Mouse (Mus musculus) CH12.LX (cell line): Measurements from ENCODE around the gene Zbtb20. TPM values are rescaled to one million over a fixed set of nuclear protein-coding genes. Genes with fewer than 3 reads are reported as not detected.

Experiments used
- DNase-seq: peaks from one replicate; pipeline ENCODE4 v3.0.0-alpha.2; 2013; ENCODE audit errors: extremely low read depth
- H3K27ac ChIP-seq: 2 replicates; pipeline ENCODE4 v1.5.1; 2012; ENCODE audit warnings: low read depth, mild to moderate bottlenecking, control low read depth, moderate library complexity; ENCODE audit not compliant: insufficient read depth
- H3K27me3 ChIP-seq: replicated peaks from 2 replicates; pipeline ENCODE3; 2012; ENCODE audit warnings: inconsistent platforms
- H3K36me3 ChIP-seq, 2 experiments: replicated peaks in 1 of 2; 2 replicates each; pipeline versions ENCODE3 to v1.6.1; 2012; ENCODE audit warnings: inconsistent platforms in 1 of 2, low read length in 1 of 2, mild to moderate bottlenecking in 1 of 2, mixed read lengths in 1 of 2, moderate library complexity in 1 of 2; ENCODE audit not compliant: control insufficient read depth in 1 of 2, insufficient read depth in 1 of 2
- H3K4me1 ChIP-seq, 2 experiments: 2 replicates each; pipeline ENCODE4 v1.6.1; 2012; ENCODE audit warnings: inconsistent platforms in 1 of 2, moderate library complexity in 1 of 2; ENCODE audit not compliant: insufficient read depth in 2 of 2, control insufficient read depth in 1 of 2
- H3K4me2 ChIP-seq: 2 replicates; pipeline ENCODE4 v1.6.1; 2012; ENCODE audit warnings: low read depth, mild to moderate bottlenecking, control low read depth; ENCODE audit not compliant: poor library complexity, insufficient read depth, severe bottlenecking
- H3K4me3 ChIP-seq, 3 experiments: fragments of 150-350 bp in 1 of 3; sonication (generic) in 1 of 3; replicated peaks in 1 of 3; 2 replicates each; pipeline versions ENCODE3 to v1.5.1; 2011 to 2012; ENCODE audit warnings: low read depth in 2 of 3, low read length in 2 of 3, mild to moderate bottlenecking in 2 of 3, moderate library complexity in 2 of 3, control low read depth in 1 of 3, improper control_type of control experiment in 1 of 3, inconsistent platforms in 1 of 3, mixed read lengths in 1 of 3; ENCODE audit not compliant: poor library complexity in 1 of 3
- H3K79me2 ChIP-seq: replicated peaks from 2 replicates; pipeline ENCODE4 v1.6.1; 2012; ENCODE audit warnings: mild to moderate bottlenecking, moderate library complexity; ENCODE audit not compliant: control insufficient read depth, poor library complexity, insufficient read depth, severe bottlenecking; ENCODE audit errors: extremely low read depth
- H3K9ac ChIP-seq: 2 replicates; pipeline ENCODE4 v1.6.1; 2012; ENCODE audit warnings: low read depth, mild to moderate bottlenecking, control low read depth, moderate library complexity; ENCODE audit not compliant: insufficient read depth
- H3K9me3 ChIP-seq: replicated peaks from 2 replicates; pipeline ENCODE3; 2012; ENCODE audit warnings: low read length, inconsistent platforms, mixed read lengths
- BHLHE40 ChIP-seq: IDR thresholded peaks from 2 replicates; pipeline ENCODE4 v1.6.1; 2011; ENCODE audit warnings: mild to moderate bottlenecking, low read depth, low read length, improper control_type of control experiment
- ETS1 ChIP-seq: conservative IDR thresholded peaks from 2 replicates; pipeline ENCODE4 v1.6.1; 2012; ENCODE audit warnings: low read depth, mild to moderate bottlenecking, inconsistent platforms, low read length, improper control_type of control experiment, moderate library complexity
- HCFC1 ChIP-seq: IDR thresholded peaks from 2 replicates; pipeline ENCODE4 v1.6.1; 2012; ENCODE audit warnings: low read depth, mild to moderate bottlenecking, inconsistent platforms, low read length, improper control_type of control experiment
- IRF4 ChIP-seq: IDR thresholded peaks from 2 replicates; pipeline ENCODE4 v1.6.1; 2014; ENCODE audit warnings: low read depth, mild to moderate bottlenecking, inconsistent platforms, low read length, improper control_type of control experiment
- JUND ChIP-seq: conservative IDR thresholded peaks from 2 replicates; pipeline ENCODE4 v1.6.1; 2011; ENCODE audit warnings: low read depth, low read length, improper control_type of control experiment
- KAT2A ChIP-seq: IDR thresholded peaks from 2 replicates; pipeline ENCODE4 v1.6.1; 2012; ENCODE audit warnings: low read length, improper control_type of control experiment, inconsistent platforms; ENCODE audit not compliant: insufficient replicate concordance
- MAFK ChIP-seq: IDR thresholded peaks from 2 replicates; pipeline ENCODE4 v1.6.1; 2011; ENCODE audit warnings: low read length, improper control_type of control experiment; ENCODE audit not compliant: insufficient replicate concordance
- MAX ChIP-seq: IDR thresholded peaks from 2 replicates; pipeline ENCODE4 v1.6.1; 2011; ENCODE audit warnings: low read length, improper control_type of control experiment
- MYC ChIP-seq: IDR thresholded peaks from 2 replicates; pipeline ENCODE4 v1.6.1; 2011; ENCODE audit warnings: low read depth, mild to moderate bottlenecking, improper control_type of control experiment, low read length
- NELFE ChIP-seq: IDR thresholded peaks from 2 replicates; pipeline ENCODE4 v1.6.1; 2011; ENCODE audit warnings: low read depth, low read length, improper control_type of control experiment
- NRF1 ChIP-seq: IDR thresholded peaks from 2 replicates; pipeline ENCODE4 v1.6.1; 2014; ENCODE audit warnings: low read depth, mild to moderate bottlenecking, inconsistent platforms, low read length, improper control_type of control experiment, moderate library complexity
- POLR2A ChIP-seq: IDR thresholded peaks from 2 replicates; pipeline ENCODE4 v1.6.1; 2011; ENCODE audit warnings: low read depth, mild to moderate bottlenecking, improper control_type of control experiment, low read length
- POLR2AphosphoS2 ChIP-seq: IDR thresholded peaks from 2 replicates; pipeline ENCODE4 v1.6.1; 2011; ENCODE audit warnings: low read depth, low read length, improper control_type of control experiment
- RCOR1 ChIP-seq: conservative IDR thresholded peaks from 2 replicates; pipeline ENCODE4 v1.6.1; 2012; ENCODE audit warnings: low read depth, mild to moderate bottlenecking, inconsistent platforms, low read length, improper control_type of control experiment
- SIN3A ChIP-seq: IDR thresholded peaks from 2 replicates; pipeline ENCODE4 v1.6.1; 2012; ENCODE audit warnings: low read length, improper control_type of control experiment, inconsistent platforms
- SMC3 ChIP-seq: IDR thresholded peaks from 2 replicates; pipeline ENCODE4 v1.6.1; 2011; ENCODE audit warnings: low read depth, low read length, improper control_type of control experiment
- TBP ChIP-seq: conservative IDR thresholded peaks from 2 replicates; pipeline ENCODE4 v1.6.1; 2011; ENCODE audit warnings: low read depth, low read length, improper control_type of control experiment
- TCF12 ChIP-seq: IDR thresholded peaks from 2 replicates; pipeline ENCODE4 v1.6.1; 2014; ENCODE audit warnings: low read depth, mild to moderate bottlenecking, inconsistent platforms, low read length, improper control_type of control experiment
- USF1 ChIP-seq: IDR thresholded peaks from 2 replicates; pipeline ENCODE4 v1.6.1; 2014; ENCODE audit warnings: low read depth, mild to moderate bottlenecking, inconsistent platforms, low read length, improper control_type of control experiment
- ZC3H11A ChIP-seq: IDR thresholded peaks from 2 replicates; pipeline ENCODE4 v1.6.1; 2012; ENCODE audit warnings: low read depth, mild to moderate bottlenecking, inconsistent platforms, low read length, improper control_type of control experiment
- ZKSCAN1 ChIP-seq: IDR thresholded peaks from 2 replicates; pipeline ENCODE4 v1.6.1; 2012; ENCODE audit warnings: low read depth, inconsistent platforms, low read length, improper control_type of control experiment, borderline replicate concordance
- dilution Hi-C: fragments of 300-500 bp; cut with MboI; formaldehyde crosslinking; loops from 2 replicates; pipeline ENCODE4 v1.14.3; 2020; ENCODE audit warnings: low sequenced_read_pairs; ENCODE audit not compliant: extremely low pct_unique_long_range_greater_than_20kb, extremely low pct_ligation_motif_present
- in situ Hi-C: fragments of 300-500 bp; cut with MboI; formaldehyde crosslinking; loops from 3 replicates; pipeline ENCODE4 v1.14.3; 2019; ENCODE audit warnings: low sequenced_read_pairs, low pct_ligation_motif_present, low pct_unique_long_range_greater_than_20kb, mixed read lengths
- polyA plus RNA-seq: library from polyadenylated mRNA; unstranded; fragments of >175 nt; gene quantifications from 2 replicates; pipeline ENCODE4 v1.2.1, GENCODE M21; 2012; ENCODE audit warnings: low read depth; ENCODE audit not compliant: insufficient read length
- total RNA-seq, 2 experiments: library from RNA; depleted of rRNA; stranded (reverse); fragments of 300-350 nt in 1 of 2; fragments of >200 nt in 1 of 2; gene quantifications; 2 replicates each; pipeline ENCODE4 v1.2.3; 2012 to 2014

Zbtb20 gene
- total and polyA plus RNA-seq, 3 experiments, result 24.9 to 58.0 (median 51.6) TPM

GRCm38 (mm10) chr16:43552443-43552842, 676.8 kb downstream of the Zbtb20 start:
- dilution Hi-C loops (no loop called here), in situ Hi-C loops (no loop called here)

DNA sequence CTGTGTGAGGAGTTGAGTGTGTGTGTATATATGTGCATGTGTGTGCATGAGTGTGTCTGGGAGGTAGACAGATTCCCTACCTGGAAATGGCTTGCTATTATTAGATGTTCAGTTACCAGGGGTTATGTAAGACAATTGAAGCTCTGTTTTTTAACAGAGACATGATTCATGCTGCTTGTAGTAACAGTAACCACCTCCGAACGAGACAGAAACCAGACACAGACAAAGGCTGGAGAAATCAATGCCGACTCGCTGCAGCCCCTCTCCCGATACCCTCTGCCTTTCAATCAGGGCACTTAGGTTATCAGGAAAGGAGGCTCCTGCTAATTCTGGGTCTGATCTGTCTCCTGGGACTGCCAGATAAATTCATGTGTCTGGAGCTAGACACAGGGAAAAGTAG, 681.7 kb downstream of the Zbtb20 start:
- dilution Hi-C loops (no loop called here), in situ Hi-C loops (no loop called here)
- no peak for TF ChIP-seq MAFK
- TF ChIP-seq NRF1, result no peak
- TF ChIP-seq JUND, result no peak
- no peak for TF ChIP-seq USF1
- no peak for TF ChIP-seq TBP
- no peak for TF ChIP-seq RCOR1
- no peak for TF ChIP-seq BHLHE40
- no peak for TF ChIP-seq TCF12
- TF ChIP-seq ETS1, result no peak
- no peak for TF ChIP-seq MYC
- Histone ChIP-seq H3K36me3 (peaks cover 40 to 79% of the 10 kb centered on the region in 2 experiments), H3K4me2 (no peak overlapping the region), H3K4me3 (no peak overlapping the region), H3K27ac (no peak overlapping the region), H3K4me1 (peaks cover 0 to 48% of the 10 kb centered on the region in 2 experiments; a peak in 2 of 4 replicates), H3K9me3 (no peaks in the 10 kb centered on the region), H3K27me3 (no peaks in the 10 kb centered on the region), H3K79me2 (peaks cover 82% of the 10 kb centered on the region), H3K9ac (no peak overlapping the region)
- DNase-seq, result no peak

More at GRCm38 (mm10) chr16:43552443-43552842, 676.8 kb downstream of the Zbtb20 start:
- no peak overlapping the region for H3K9ac ChIP-seq
- no peak overlapping the region for H3K4me2 ChIP-seq
- H3K36me3 ChIP-seq, result peaks cover 25 to 90% of the 10 kb centered on the region in 2 experiments
- no peak overlapping the region for H3K27ac ChIP-seq
- H3K9me3 ChIP-seq, result no peaks in the 10 kb centered on the region
- H3K4me1 ChIP-seq, result peaks cover 0 to 62% of the 10 kb centered on the region in 2 experiments; a peak in 2 of 4 replicates
- DNase-seq, result no peak
- peaks cover 88% of the 10 kb centered on the region for H3K79me2 ChIP-seq
- TF ChIP-seq BHLHE40, result no peak
- TF ChIP-seq POLR2A, result no peak
- TF ChIP-seq ETS1, result no peak
- no peak for TF ChIP-seq SMC3
- no peak for TF ChIP-seq IRF4
- no peak for TF ChIP-seq ZKSCAN1
- no peak for TF ChIP-seq POLR2AphosphoS2
- no peak for TF ChIP-seq SIN3A
- TF ChIP-seq KAT2A, result no peak
- TF ChIP-seq ZC3H11A, result no peak
- TF ChIP-seq HCFC1, result no peak
- no peak for TF ChIP-seq MAX
- no peak for TF ChIP-seq NELFE
- TF ChIP-seq USF1, result no peak
- H3K4me3 ChIP-seq, result no peak overlapping the region
- no peaks in the 10 kb centered on the region for H3K27me3 ChIP-seq
